Mouse (Mus musculus): Measurements from ENCODE around the gene Rapgef4.

DNA sequence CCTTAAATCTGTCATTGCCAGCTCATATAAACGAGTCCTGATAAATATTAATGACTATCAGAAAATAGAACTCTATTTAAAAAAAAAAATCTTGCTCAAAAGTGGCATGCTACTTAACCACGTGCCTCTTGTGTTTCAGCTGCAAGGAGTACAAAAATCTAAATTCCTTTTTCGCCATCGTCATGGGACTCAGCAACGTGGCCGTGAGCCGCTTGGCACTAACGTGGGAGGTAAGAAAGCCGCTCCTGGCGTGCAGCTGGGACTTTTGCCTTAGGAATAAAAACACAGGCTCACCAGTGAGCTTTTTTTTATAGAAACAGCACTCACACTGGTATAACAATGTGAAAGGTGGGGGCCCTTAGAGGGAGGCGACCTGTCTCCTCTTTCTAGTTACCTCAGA is 257.9 kb downstream of the Rapgef4 start:
- TF ChIP-seq CTCF (IDR thresholded peaks at IDR 0.05; ENCODE audit: control insufficient read depth, insufficient read depth, insufficient replicate concordance, low read depth, low read length) (no peak), POLR2A (IDR thresholded peaks at IDR 0.05; ENCODE audit: control insufficient read depth, low read depth, low read length) (no peak)
